Mouse (Mus musculus) lung, postnatal 0 days (tissue): ENCODE data around the gene Ncor2.

Experiments
- CTCF ChIP-seq: IDR thresholded peaks from 2 replicates; pipeline ENCODE4 v1.5.1; 2016; ENCODE audit warnings: antibody characterized with exemption, mild to moderate bottlenecking
- EP300 ChIP-seq: IDR thresholded peaks from 2 replicates; pipeline ENCODE4 v1.6.1; 2016; ENCODE audit warnings: antibody characterized with exemption, mild to moderate bottlenecking, control low read depth

- no peak for TF ChIP-seq EP300
- TF ChIP-seq CTCF: peak; percentile 42; the same call in 1 of the 2 replicates
Measured at GRCm38 (mm10) chr5:125148173-125148572, 30.8 kb downstream of the Ncor2 start.
